Mouse (Mus musculus) left cerebral cortex, adult 9 months (tissue): ENCODE measurements around the gene Prr22.

Source experiments
- DNase-seq, 2 experiments: peaks; one replicate each; pipeline ENCODE4 v3.0.0; 2022; ENCODE audit warnings: low spot score in 2 of 2

The Prr22 gene

DNA sequence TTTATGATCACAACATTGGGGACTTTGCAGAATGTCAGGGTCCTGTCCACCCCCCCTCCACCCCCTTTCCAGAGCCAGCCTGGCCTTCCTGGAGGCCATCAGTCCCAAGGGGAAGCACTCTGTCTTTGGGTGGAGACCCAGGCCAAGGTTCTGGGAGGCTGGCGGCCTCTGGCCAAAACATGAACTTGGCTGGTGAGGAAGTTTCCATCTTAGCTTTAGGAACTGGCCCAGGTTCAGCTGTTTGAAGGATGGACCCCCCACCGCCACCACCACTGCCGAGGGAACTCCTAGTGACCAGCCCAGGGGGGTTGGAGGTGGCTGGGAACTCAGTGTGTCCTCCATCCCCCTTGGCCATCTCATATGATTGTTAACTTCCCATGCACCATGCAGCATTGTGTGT, 9.0 kb upstream of the Prr22 start:
- DNase-seq = no peak

GRCm38 (mm10) chr17:56761991-56762410, 8.0 kb upstream of the Prr22 start:
- DNase-seq = peak; percentile 65 to 82

- DNase-seq = peak in 1 of 2 experiments; percentile 81
Measured at GRCm38 (mm10) chr17:56762769-56763731, 7.0 kb upstream of the Prr22 start.

- DNase-seq = no peak
Measured at GRCm38 (mm10) chr17:56763741-56764250, 6.3 kb upstream of the Prr22 start.

DNA sequence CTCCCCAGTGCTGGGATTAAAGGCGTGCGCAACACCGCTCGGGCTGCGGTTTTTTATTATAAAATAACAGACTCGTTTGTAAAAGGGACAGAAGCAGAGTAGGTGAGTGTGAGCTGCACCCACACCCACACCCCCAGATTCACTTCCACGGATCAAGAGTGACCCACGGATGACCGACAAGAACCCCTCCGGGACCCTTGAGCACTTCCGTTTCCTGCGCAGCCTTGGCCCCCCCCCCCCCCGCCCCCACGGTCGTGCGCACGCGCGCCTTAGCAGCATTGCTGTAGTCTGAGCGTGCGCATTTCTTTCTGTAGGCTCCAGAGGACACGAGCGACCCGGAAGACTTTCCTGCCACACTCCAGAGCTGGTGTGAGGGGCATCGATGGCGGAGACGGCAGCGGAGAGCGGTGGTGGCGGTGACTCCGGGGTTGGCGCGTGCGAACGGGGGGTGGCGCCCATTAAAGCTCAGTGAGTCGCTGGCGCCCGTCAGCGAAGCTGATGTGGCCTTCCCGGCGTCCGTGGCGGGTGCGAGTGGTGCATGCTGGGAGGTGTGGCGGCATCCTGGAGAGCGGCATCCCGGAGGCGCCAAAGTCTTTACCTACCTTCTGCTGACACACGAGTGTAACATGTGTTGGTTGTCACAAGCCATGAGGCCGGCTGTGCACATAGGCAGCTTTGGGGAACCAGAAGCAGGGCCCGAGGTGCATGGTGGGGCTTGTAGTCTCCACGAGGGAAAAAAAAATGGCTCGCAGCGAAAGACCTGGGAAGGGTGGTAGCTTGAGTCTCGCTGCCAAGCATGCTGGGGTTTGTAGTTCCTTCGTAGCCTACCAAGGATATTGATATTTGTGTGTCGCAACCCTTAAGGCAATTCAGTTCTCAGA, 5.3 kb upstream of the Prr22 start, which contains the start of gene Dus3l:
Dus3l (plus strand) TSS at position 284 of the 881 bp plus-strand sequence.
- DNase-seq = peak; percentile 83 to 91

DNA sequence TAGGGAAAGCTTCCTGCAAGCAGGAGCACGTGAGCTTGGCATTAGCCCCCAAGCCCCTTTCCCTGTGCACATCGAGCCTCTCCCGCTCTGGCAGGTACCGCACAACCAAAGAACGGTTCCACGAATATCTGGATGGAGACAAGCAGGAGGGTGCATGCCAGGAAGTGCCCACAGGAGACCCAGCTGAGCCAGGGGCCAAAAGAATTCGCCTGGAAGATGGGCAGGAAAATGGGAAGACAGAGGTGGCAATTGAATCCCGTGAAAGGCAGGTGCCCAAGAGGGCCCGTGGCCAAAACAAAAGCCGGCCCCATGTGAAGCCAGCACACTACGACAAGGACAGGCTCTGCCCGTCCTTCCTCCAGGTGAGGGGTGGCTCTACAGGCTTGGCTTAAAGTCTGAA, 4.6 kb upstream of the Prr22 start:
- DNase-seq = no peak

GRCm38 (mm10) chr17:56766631-56767405, 3.2 kb upstream of the Prr22 start:
- no peak for DNase-seq

- no peak for DNase-seq
Measured at GRCm38 (mm10) chr17:56767531-56768135, 2.4 kb upstream of the Prr22 start.

GRCm38 (mm10) chr17:56768941-56769340, 1.1 kb upstream of the Prr22 start:
- DNase-seq = no peak

DNA sequence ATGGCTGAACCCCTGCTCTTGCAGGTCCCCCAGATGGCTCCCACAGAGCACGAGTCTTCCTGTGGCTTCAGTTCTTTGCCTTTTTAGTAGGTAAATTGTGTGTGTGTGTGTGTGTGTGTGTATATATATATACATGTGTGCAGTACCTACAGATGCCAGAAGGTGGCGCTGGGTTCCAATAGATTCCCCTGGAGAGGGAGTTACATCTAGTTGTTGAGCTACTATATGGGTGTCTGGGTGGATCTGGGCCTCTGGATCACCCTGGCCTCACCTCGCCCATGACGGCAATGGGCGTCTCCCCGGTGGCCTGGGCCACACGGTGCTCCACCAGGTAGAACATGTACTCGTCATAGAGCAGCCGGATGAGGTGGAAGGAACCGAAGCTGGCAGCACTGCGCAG, 7.5 kb downstream of the Prr22 start:
- DNase-seq = no peak

GRCm38 (mm10) chr17:56778779-56779362, 8.8 kb downstream of the Prr22 start:
- no peak for DNase-seq

GRCm38 (mm10) chr17:56780291-56780978, 10.4 kb downstream of the Prr22 start:
- DNase-seq = no peak

GRCm38 (mm10) chr17:56788886-56789285, 18.8 kb downstream of the Prr22 start:
- no peak for DNase-seq

GRCm38 (mm10) chr17:56789286-56789685, 19.2 kb downstream of the Prr22 start:
- DNase-seq = no peak

GRCm38 (mm10) chr17:56792588-56792987, 22.5 kb downstream of the Prr22 start:
- DNase-seq = no peak

GRCm38 (mm10) chr17:56793614-56794319, 23.7 kb downstream of the Prr22 start:
- DNase-seq = no peak

DNA sequence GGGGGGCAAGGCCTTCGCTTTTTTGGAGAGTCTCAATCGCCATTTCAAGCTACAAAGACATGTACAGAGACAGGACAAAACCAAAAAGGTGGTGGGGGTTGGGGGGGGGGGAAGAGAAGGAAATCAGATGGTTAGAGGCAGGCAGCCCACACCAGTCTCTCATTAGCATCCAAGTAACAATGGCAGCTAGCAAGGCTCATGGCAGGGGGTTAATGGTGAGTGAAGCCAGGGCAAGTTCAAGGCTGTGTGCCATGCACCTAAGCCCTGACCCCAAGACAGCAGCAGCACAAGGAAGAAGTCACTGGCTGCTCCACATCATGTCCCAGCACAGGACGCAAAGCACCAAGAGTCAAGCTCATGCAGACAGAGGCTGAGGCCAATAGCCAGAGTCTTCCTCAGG, 29.2 kb downstream of the Prr22 start:
- DNase-seq = no peak

- no peak for DNase-seq
Measured at GRCm38 (mm10) chr17:56802065-56802464, 32.0 kb downstream of the Prr22 start.

DNA sequence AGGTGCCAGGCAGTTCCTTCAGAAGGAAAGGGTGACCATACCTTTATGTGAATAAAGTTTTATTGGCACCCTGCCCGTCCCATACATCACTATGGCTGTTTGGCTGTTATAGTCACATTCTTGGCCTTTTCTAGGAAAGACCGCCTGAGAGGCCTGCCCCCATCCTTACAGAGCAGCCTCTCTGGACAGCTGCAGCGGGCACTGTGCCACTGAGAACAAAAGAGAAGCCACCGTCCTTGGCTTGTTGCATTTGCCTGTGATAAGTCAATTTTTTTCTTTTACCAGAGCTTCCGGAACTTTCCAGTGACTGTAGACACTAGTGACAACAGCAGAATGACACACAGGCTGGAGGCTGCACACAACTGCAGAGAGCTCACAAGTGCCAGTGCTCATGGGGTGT, 34.9 kb downstream of the Prr22 start:
- no peak for DNase-seq
